Mouse (Mus musculus): ENCODE results near the gene Nmrk1.

- no peak for TF ChIP-seq CTCF (IDR thresholded peaks at IDR 0.05; ENCODE audit: borderline replicate concordance, insufficient read depth, low read depth, low read length)
- no peak for TF ChIP-seq POLR2A (IDR thresholded peaks at IDR 0.05; ENCODE audit: borderline replicate concordance, insufficient read depth, low read length)
These were observed 23.2 kb downstream of the Nmrk1 start for GRCm38 (mm10) chr19:18654984-18655383.
